Mouse (Mus musculus) hindbrain, embryonic 16.5 days (tissue): ENCODE results near the gene Slc9a9. TPM values are rescaled to one million over a fixed set of nuclear protein-coding genes. Genes with fewer than 3 reads are reported as not detected.

Experiments
- ATAC-seq: fragments of 200-750 bp; cut with Nextera tagmentation; 2 replicates; pipeline ENCODE4 v1.8.0; 2017; ENCODE audit warnings: moderate TSS enrichment, moderate library complexity
- H3K27ac ChIP-seq: fragments of 300-500 bp; sonication (generic); 2 replicates; pipeline ENCODE4 v1.5.1; 2014; ENCODE audit warnings: low read depth, mild to moderate bottlenecking, control low read depth, low read length, moderate library complexity
- H3K27me3 ChIP-seq: fragments of 300-500 bp; sonication (generic); replicated peaks from 2 replicates; pipeline ENCODE4 v1.6.1; 2014; ENCODE audit warnings: low read length; ENCODE audit not compliant: control insufficient read depth, insufficient read depth
- H3K36me3 ChIP-seq: fragments of 300-500 bp; sonication (generic); 2 replicates; pipeline ENCODE4 v1.6.1; 2014; ENCODE audit warnings: mild to moderate bottlenecking, low read length, moderate library complexity, mixed read lengths; ENCODE audit not compliant: control insufficient read depth, insufficient read depth
- H3K4me1 ChIP-seq: fragments of 300-500 bp; sonication (generic); 2 replicates; pipeline ENCODE4 v1.6.1; 2014; ENCODE audit warnings: low read depth, low read length; ENCODE audit not compliant: control insufficient read depth, insufficient read depth
- H3K4me2 ChIP-seq: fragments of 300-500 bp; sonication (generic); 2 replicates; pipeline ENCODE4 v1.6.1; 2014; ENCODE audit warnings: mild to moderate bottlenecking, low read length, control low read depth, moderate library complexity
- H3K4me3 ChIP-seq: fragments of 300-500 bp; sonication (generic); 2 replicates; pipeline ENCODE4 v1.5.1; 2014; ENCODE audit warnings: mild to moderate bottlenecking, low read length, control low read depth, moderate library complexity
- H3K9ac ChIP-seq: fragments of 300-500 bp; sonication (generic); 2 replicates; pipeline ENCODE4 v1.6.1; 2014; ENCODE audit warnings: low read depth, mild to moderate bottlenecking, control low read depth, low read length, moderate library complexity
- H3K9me3 ChIP-seq: fragments of 300-500 bp; sonication (generic); 2 replicates; pipeline ENCODE4 v1.6.1; 2014; ENCODE audit warnings: mild to moderate bottlenecking, low read length, moderate library complexity; ENCODE audit not compliant: control insufficient read depth
- WGBS: fragments of 180-500 bp; shearing (Covaris S2); extraction: QIAGEN DNeasy Blood & Tissue Kit; methylation state at CpG from one replicate; pipeline ENCODE4 v1.1.7; 2014; 5-methylcytosine and 5-hydroxymethylcytosine counted together
- polyA plus RNA-seq: library from polyadenylated mRNA; unstranded; fragments of >200 nt; fragmentation: Nextera tagmentation; extraction: Ambion mirVana; gene quantifications from 2 replicates; pipeline ENCODE4 v1.2.1, GENCODE M21; 2015

The Slc9a9 gene
- polyA plus RNA-seq, 1 experiment from 2014 or later: 6.9 TPM

GRCm38 (mm10) chr9:94752121-94752520 lies 82.4 kb downstream of the Slc9a9 start:
- WGBS: 94% methylated on average over 3 of the region's 3 CpGs
- no peak overlapping the region for H3K4me3 ChIP-seq
- no peaks in the 10 kb centered on the region for H3K4me1 ChIP-seq
- H3K9ac ChIP-seq: no peak overlapping the region
- H3K4me2 ChIP-seq: no peak overlapping the region
- H3K9me3 ChIP-seq: no peaks in the 10 kb centered on the region
- H3K36me3 ChIP-seq: no peaks in the 10 kb centered on the region
- no peak overlapping the region for H3K27ac ChIP-seq
- ATAC-seq: no peak
- no peaks in the 10 kb centered on the region for H3K27me3 ChIP-seq

GRCm38 (mm10) chr9:94759904-94760303 lies 90.2 kb downstream of the Slc9a9 start:
- 13% methylated on average over 5 of the region's 5 CpGs for WGBS
- ATAC-seq: no peak
- Histone ChIP-seq H3K4me2 (no peak overlapping the region), H3K4me3 (no peak overlapping the region), H3K9ac (no peak overlapping the region), H3K9me3 (no peaks in the 10 kb centered on the region), H3K27me3 (no peaks in the 10 kb centered on the region), H3K27ac (no peak overlapping the region), H3K36me3 (no peaks in the 10 kb centered on the region), H3K4me1 (no peaks in the 10 kb centered on the region)

DNA sequence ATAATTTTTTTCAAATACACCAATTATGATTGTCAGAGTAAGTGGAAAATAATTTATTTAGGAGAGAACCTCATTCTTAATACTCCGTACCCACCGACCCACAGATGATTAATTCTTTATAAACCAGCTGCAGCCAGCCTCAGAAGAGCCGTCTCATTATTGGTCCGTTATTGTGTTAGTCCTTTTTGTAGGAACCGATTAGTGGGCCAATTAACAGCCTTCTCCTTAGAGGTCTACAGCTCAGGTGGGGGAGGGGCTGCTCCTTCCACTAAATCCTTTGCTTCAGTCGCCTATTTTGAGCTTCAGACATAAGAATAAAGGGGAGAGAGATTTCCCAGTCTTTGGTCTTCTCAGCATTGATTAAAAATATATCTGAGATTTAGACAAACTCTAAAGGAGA lies 98.4 kb downstream of the Slc9a9 start:
- Histone ChIP-seq H3K9me3 (no peaks in the 10 kb centered on the region), H3K27me3 (no peaks in the 10 kb centered on the region), H3K9ac (no peak overlapping the region), H3K36me3 (no peaks in the 10 kb centered on the region), H3K4me3 (no peak overlapping the region), H3K4me2 (no peak overlapping the region), H3K27ac (no peak overlapping the region), H3K4me1 (no peaks in the 10 kb centered on the region)
- 43% methylated on average over 6 of the region's 6 CpGs for WGBS
- ATAC-seq: peak; percentile 79; the same call in 1 of the 2 replicates

GRCm38 (mm10) chr9:94768524-94768923 lies 98.8 kb downstream of the Slc9a9 start:
- Histone ChIP-seq H3K9ac (no peak overlapping the region), H3K9me3 (no peaks in the 10 kb centered on the region), H3K4me3 (no peak overlapping the region), H3K4me1 (no peaks in the 10 kb centered on the region), H3K27me3 (no peaks in the 10 kb centered on the region), H3K36me3 (no peaks in the 10 kb centered on the region), H3K4me2 (no peak overlapping the region), H3K27ac (no peak overlapping the region)
- ATAC-seq: no peak
- 77% methylated on average over 4 of the region's 4 CpGs for WGBS

DNA sequence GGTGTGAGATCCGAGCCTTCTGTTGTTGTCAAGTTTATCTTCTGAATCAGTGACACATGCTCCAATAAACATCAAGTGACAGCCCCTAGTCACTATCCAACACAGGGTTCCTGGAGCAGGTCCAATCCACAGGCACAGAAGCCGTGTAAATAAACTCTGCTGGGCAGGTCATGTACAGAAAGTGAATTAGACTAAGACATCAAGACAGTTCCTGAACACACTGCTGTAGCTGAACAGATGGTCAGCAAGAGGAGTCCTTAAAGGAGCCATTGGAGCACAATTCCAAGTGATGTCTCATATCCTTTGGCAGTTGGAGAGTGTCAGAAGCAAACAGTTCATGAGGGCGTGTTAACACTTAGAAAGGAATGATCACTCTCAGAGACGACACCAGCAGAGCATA lies 103.6 kb downstream of the Slc9a9 start:
- peak; percentile 88 for ATAC-seq
- Histone ChIP-seq H3K4me3 (no peak overlapping the region), H3K27ac (no peak overlapping the region), H3K9me3 (no peaks in the 10 kb centered on the region), H3K36me3 (no peaks in the 10 kb centered on the region), H3K9ac (no peak overlapping the region), H3K4me2 (no peak overlapping the region), H3K27me3 (no peaks in the 10 kb centered on the region), H3K4me1 (no peaks in the 10 kb centered on the region)
- 59% methylated on average over 4 of the region's 4 CpGs for whole genome bisulfite sequencing

DNA sequence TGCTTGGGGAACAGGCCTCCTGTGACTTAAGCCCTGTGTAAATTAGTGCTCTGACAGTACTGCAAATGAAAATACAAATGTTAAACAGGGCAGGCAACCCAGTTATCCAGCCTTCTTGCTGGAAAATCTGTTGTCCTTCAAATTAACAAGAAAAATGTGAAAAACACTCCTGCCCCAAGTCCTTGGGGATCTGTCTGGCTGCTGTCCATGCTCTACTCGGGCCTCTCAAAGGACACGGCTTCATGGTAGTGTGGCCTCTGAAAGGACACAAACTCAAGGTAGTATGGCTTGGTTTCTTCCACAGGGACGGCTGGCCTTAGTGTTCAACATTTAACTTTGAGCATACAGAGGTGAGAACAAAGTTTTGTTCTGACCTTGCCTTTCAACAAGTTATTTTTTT lies 118.6 kb downstream of the Slc9a9 start:
- 82% methylated on average over 3 of the region's 3 CpGs for whole genome bisulfite sequencing
- no peak overlapping the region for H3K27ac ChIP-seq
- ATAC-seq: no peak
- no peaks in the 10 kb centered on the region for H3K27me3 ChIP-seq
- no peaks in the 10 kb centered on the region for H3K36me3 ChIP-seq
- no peak overlapping the region for H3K9ac ChIP-seq
- H3K4me1 ChIP-seq: no peaks in the 10 kb centered on the region
- H3K9me3 ChIP-seq: no peaks in the 10 kb centered on the region
- no peak overlapping the region for H3K4me2 ChIP-seq
- no peak overlapping the region for H3K4me3 ChIP-seq

DNA sequence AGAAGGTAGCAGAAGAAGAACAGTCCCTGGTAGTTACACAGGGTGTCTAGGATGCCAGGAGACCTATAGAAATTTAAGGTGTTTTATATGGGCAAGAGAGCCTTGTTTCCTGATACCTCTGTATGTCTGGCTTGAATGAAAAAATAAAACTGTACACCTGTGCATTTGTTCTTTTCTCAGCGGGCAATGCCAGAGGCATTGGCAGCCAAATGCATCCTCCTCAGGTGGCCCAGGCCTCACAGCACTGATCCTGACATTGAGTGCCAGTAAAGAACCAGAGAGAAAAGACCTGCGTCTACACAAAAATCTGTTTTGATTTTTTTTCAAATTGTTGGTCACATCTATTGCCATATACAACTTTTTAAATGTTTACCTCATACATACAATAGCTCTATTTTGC lies 121.3 kb downstream of the Slc9a9 start:
- Histone ChIP-seq H3K36me3 (no peaks in the 10 kb centered on the region), H3K27ac (no peak overlapping the region), H3K27me3 (no peaks in the 10 kb centered on the region), H3K4me3 (no peak overlapping the region), H3K4me2 (no peak overlapping the region), H3K4me1 (no peaks in the 10 kb centered on the region), H3K9ac (no peak overlapping the region), H3K9me3 (no peaks in the 10 kb centered on the region)
- ATAC-seq: no peak
- 93% methylated on average over 2 of the region's 2 CpGs for WGBS

- no peak for ATAC-seq
Observed at GRCm38 (mm10) chr9:94803073-94803472, 133.4 kb downstream of the Slc9a9 start.

DNA sequence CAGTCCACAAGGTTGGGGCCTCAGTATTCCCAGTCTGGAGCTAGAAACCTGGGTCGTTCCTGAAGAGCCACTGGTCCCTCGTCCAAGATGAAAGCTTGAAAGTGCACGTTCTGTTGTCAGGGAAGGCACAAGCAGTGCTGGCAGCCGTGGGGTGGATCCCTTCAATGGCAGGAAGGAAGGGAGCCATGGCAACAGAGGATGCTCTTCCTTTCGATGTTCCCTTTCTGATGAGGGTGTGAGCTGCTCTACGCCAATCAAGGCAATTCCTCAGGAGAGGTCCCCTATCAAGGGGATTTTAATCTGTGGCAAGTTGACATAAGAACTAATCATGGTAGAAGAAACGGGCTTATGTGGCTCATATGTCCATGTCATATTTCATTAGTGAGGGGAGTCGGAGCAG lies 135.8 kb downstream of the Slc9a9 start:
- Histone ChIP-seq H3K27ac (no peak overlapping the region), H3K4me1 (no peaks in the 10 kb centered on the region), H3K36me3 (no peaks in the 10 kb centered on the region), H3K9ac (no peak overlapping the region), H3K9me3 (no peaks in the 10 kb centered on the region), H3K4me2 (no peak overlapping the region), H3K4me3 (no peak overlapping the region), H3K27me3 (no peaks in the 10 kb centered on the region)
- WGBS: 65% methylated on average over 8 of the region's 8 CpGs
- 0 out of 2 replicates have a peak, but pooled peaks have one; percentile 27 for ATAC-seq

More at GRCm38 (mm10) chr9:94803073-94803472, 133.4 kb downstream of the Slc9a9 start:
- H3K36me3 ChIP-seq: no peaks in the 10 kb centered on the region
- no peak overlapping the region for H3K9ac ChIP-seq
- H3K4me3 ChIP-seq: no peak overlapping the region
- H3K27me3 ChIP-seq: no peaks in the 10 kb centered on the region
- no peaks in the 10 kb centered on the region for H3K4me1 ChIP-seq
- H3K27ac ChIP-seq: no peak overlapping the region
- no peak overlapping the region for H3K4me2 ChIP-seq
- no peaks in the 10 kb centered on the region for H3K9me3 ChIP-seq

- WGBS: 76% methylated on average over 5 of the region's 5 CpGs
- no peak for ATAC-seq
- Histone ChIP-seq H3K9me3 (no peaks in the 10 kb centered on the region), H3K27me3 (no peaks in the 10 kb centered on the region), H3K4me1 (no peaks in the 10 kb centered on the region), H3K27ac (no peak overlapping the region), H3K9ac (no peak overlapping the region), H3K4me2 (no peak overlapping the region), H3K4me3 (no peak overlapping the region), H3K36me3 (no peaks in the 10 kb centered on the region)
Observed at GRCm38 (mm10) chr9:94815518-94815917, 145.8 kb downstream of the Slc9a9 start.
